Mouse (Mus musculus) forebrain, embryonic 11.5 days (tissue): Measurements from ENCODE around the gene Caln1. TPM values are rescaled to one million over a fixed set of nuclear protein-coding genes. Genes with fewer than 3 reads are reported as not detected.

Experiments
- ATAC-seq: fragments of 200-750 bp; cut with Nextera tagmentation; replicated peaks from 2 replicates; pipeline ENCODE4 v1.8.0; 2017; ENCODE audit warnings: moderate TSS enrichment; ENCODE audit not compliant: low FRiP score
- DNase-seq: peaks from one replicate; pipeline ENCODE4 v3.0.0-alpha.2; 2017; ENCODE audit warnings: low spot score
- H3K27ac ChIP-seq: fragments of 300-500 bp; sonication (generic); 2 replicates; pipeline ENCODE4 v1.5.1; 2014; ENCODE audit warnings: low read depth, low read length
- H3K27me3 ChIP-seq: fragments of 300-500 bp; sonication (generic); 2 replicates; pipeline ENCODE4 v1.6.1; 2014; ENCODE audit warnings: mild to moderate bottlenecking, low read length, mixed read lengths; ENCODE audit not compliant: control insufficient read depth, insufficient read depth
- H3K36me3 ChIP-seq: fragments of 300-500 bp; sonication (generic); 2 replicates; pipeline ENCODE4 v1.6.1; 2014; ENCODE audit warnings: mild to moderate bottlenecking, low read length, moderate library complexity, mixed read lengths; ENCODE audit not compliant: control insufficient read depth, insufficient read depth
- H3K4me1 ChIP-seq: fragments of 300-500 bp; sonication (generic); replicated peaks from 2 replicates; pipeline ENCODE4 v1.6.1; 2014; ENCODE audit warnings: low read length, mixed read lengths; ENCODE audit not compliant: control insufficient read depth, insufficient read depth
- H3K4me2 ChIP-seq: fragments of 300-500 bp; sonication (generic); 2 replicates; pipeline ENCODE4 v1.6.1; 2014; ENCODE audit warnings: low read depth, mild to moderate bottlenecking, low read length, moderate library complexity, mixed read lengths; ENCODE audit not compliant: severe bottlenecking
- H3K4me3 ChIP-seq: fragments of 300-500 bp; sonication (generic); 2 replicates; pipeline ENCODE4 v1.5.1; 2014; ENCODE audit warnings: low read depth, low read length
- H3K9ac ChIP-seq: fragments of 300-500 bp; sonication (generic); 2 replicates; pipeline ENCODE4 v1.6.1; 2014; ENCODE audit warnings: low read length
- H3K9me3 ChIP-seq: fragments of 300-500 bp; sonication (generic); 2 replicates; pipeline ENCODE4 v1.6.1; 2016; ENCODE audit warnings: low read length, mixed read lengths; ENCODE audit not compliant: control insufficient read depth
- WGBS: fragments of 180-500 bp; shearing (Covaris S2); extraction: QIAGEN DNeasy Blood & Tissue Kit; methylation state at CpG from one replicate; pipeline ENCODE4 v1.1.7; 2014; 5-methylcytosine and 5-hydroxymethylcytosine counted together
- polyA plus RNA-seq: library from polyadenylated mRNA; unstranded; fragments of >200 nt; fragmentation: Nextera tagmentation; extraction: Ambion mirVana; gene quantifications from 2 replicates; pipeline ENCODE4 v1.2.1, GENCODE M21; 2014

Caln1 gene
- polyA plus RNA-seq, 1 experiment from 2014 or later = 0.33 TPM

DNA sequence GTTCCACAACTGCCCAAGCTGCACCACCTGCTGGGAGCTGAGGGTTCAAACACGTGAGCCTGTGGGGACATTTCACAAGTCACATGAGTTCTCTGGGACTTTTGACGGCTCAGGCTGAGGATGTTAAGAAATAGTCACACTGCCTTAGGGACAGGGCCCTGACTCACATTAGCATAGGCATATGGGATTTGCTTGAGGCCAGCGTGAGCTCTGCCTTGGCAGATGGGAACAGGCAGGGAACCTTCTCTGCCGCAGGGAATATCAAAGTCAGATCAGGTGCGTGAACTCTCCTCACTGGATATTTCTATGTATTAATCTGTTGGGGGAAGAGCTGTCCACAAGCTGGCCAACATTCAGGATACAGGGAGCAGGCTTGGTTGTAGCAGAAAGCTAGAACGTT lies 1.0 kb upstream of the Caln1 start:
- Histone ChIP-seq H3K27ac (no peak overlapping the region), H3K9ac (no peak overlapping the region), H3K36me3 (no peaks in the 10 kb centered on the region), H3K9me3 (no peaks in the 10 kb centered on the region), H3K4me1 (no peaks in the 10 kb centered on the region), H3K27me3 (no peaks in the 10 kb centered on the region), H3K4me3 (no peak overlapping the region), H3K4me2 (no peak overlapping the region)
- ATAC-seq = no peak
- WGBS = 87% methylated on average over 6 of the region's 6 CpGs
- DNase-seq = no peak

- 86% methylated on average over 3 of the region's 3 CpGs for WGBS
- ATAC-seq (no peak), DNase-seq (no peak)
- Histone ChIP-seq H3K9ac (no peak overlapping the region), H3K4me2 (no peak overlapping the region), H3K27ac (no peak overlapping the region), H3K4me3 (no peak overlapping the region), H3K36me3 (no peaks in the 10 kb centered on the region), H3K9me3 (no peaks in the 10 kb centered on the region), H3K27me3 (no peaks in the 10 kb centered on the region), H3K4me1 (no peaks in the 10 kb centered on the region)
These were observed 6.2 kb downstream of the Caln1 start for GRCm38 (mm10) chr5:130375411-130375810.

DNA sequence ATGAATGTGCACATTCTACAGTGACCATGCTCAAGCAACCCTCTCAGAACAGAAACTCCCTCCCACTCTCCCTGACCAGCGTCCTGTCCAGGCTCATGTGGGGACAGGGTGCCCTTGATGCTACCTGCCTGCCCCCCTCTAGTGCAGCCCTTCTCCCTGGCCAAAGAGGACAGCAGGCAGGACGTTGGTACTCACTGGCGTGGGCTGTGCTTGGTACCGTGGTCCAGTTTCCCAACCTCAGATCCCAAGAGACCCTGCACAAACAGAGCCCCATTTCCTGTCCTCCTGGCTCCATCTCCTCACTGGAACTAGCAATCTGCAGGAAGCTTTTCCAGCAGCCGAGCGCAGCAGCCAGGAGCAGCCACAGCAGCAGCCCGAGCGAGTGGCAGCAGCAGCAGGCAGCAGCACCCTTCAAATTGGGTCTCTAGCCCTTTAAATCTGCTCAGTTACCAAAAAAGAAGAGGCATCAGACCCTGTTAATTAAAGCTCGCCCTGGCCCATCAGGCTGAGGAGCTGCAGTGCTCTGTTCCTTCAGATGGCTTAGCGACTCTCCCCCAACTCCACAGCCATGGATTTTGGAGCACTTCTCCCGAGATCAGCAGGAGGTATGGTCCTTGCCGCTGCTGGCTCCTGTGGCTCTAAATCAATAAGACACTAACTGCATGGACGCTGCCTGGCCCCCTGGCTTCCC lies 15.1 kb downstream of the Caln1 start, which contains the start of gene A330070K13Rik:
TSS of gene A330070K13Rik (minus strand) at position 410 of the 691 bp plus-strand sequence.
- 16% methylated on average over 13 of the region's 13 CpGs for WGBS
- H3K9ac ChIP-seq = peak within 1 kb of the TSS; percentile 16; the same call in 1 of the 2 replicates
- DNase-seq = no peak

GRCm38 (mm10) chr5:130386418-130386817 lies 17.2 kb downstream of the Caln1 start:
- no peaks in the 10 kb centered on the region for H3K4me1 ChIP-seq
- no peak overlapping the region for H3K9ac ChIP-seq
- ATAC-seq (no peak), DNase-seq (no peak)
- no peak overlapping the region for H3K27ac ChIP-seq
- no peak overlapping the region for H3K4me2 ChIP-seq
- H3K4me3 ChIP-seq = no peak overlapping the region
- no peaks in the 10 kb centered on the region for H3K27me3 ChIP-seq
- no peaks in the 10 kb centered on the region for H3K9me3 ChIP-seq
- H3K36me3 ChIP-seq = no peaks in the 10 kb centered on the region
- 68% methylated on average over 7 of the region's 7 CpGs for WGBS

More for the DNA sequence above, 15.1 kb downstream of the Caln1 start, which contains the start of gene A330070K13Rik:
- Histone ChIP-seq H3K27me3 (no peaks in the 10 kb centered on the region), H3K27ac (no peak within 1 kb of the TSS), H3K4me1 (no peaks in the 10 kb centered on the region), H3K9me3 (no peaks in the 10 kb centered on the region), H3K36me3 (no peaks in the 10 kb centered on the region), H3K4me3 (no peak within 1 kb of the TSS), H3K4me2 (peak within 1 kb of the TSS; percentile 27; the same call in 1 of the 2 replicates)
- ATAC-seq = no peak

- Histone ChIP-seq H3K27me3 (no peaks in the 10 kb centered on the region), H3K27ac (no peak overlapping the region), H3K9ac (no peak overlapping the region), H3K36me3 (no peaks in the 10 kb centered on the region), H3K9me3 (no peaks in the 10 kb centered on the region), H3K4me3 (no peak overlapping the region), H3K4me1 (no peaks in the 10 kb centered on the region), H3K4me2 (no peak overlapping the region)
- DNase-seq = no peak
- no peak for ATAC-seq
- 55% methylated on average over 8 of the region's 8 CpGs for WGBS
These were observed 24.5 kb downstream of the Caln1 start for GRCm38 (mm10) chr5:130393618-130394355.

DNA sequence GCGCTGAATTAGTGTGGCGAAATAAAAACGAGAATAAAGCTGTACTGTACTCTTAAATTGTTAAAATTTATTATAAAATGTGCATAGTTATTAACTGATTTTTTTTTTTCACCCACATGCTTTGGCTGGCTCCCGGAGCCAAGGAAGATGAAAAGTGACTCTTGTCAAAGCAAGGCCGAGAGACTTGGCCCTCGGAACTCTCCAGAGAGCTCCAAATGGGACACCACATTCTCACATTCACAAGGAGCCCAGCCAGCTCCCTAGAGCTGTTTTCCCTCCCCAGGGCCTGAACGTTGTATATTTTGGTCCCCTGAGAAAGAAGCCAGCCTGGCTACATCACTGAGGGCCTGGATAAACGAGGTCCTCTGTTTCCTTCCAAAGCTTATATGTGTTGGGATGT lies 25.1 kb downstream of the Caln1 start:
- H3K4me2 ChIP-seq = no peak overlapping the region
- 84% methylated on average over 8 of the region's 8 CpGs for WGBS
- no peaks in the 10 kb centered on the region for H3K36me3 ChIP-seq
- no peaks in the 10 kb centered on the region for H3K4me1 ChIP-seq
- H3K4me3 ChIP-seq = no peak overlapping the region
- H3K9ac ChIP-seq = no peak overlapping the region
- H3K9me3 ChIP-seq = no peaks in the 10 kb centered on the region
- H3K27ac ChIP-seq = no peak overlapping the region
- no peak for DNase-seq
- H3K27me3 ChIP-seq = no peaks in the 10 kb centered on the region
- ATAC-seq = no peak

- Histone ChIP-seq H3K4me2 (no peak overlapping the region), H3K27ac (no peak overlapping the region), H3K27me3 (no peaks in the 10 kb centered on the region), H3K9ac (no peak overlapping the region), H3K4me1 (no peaks in the 10 kb centered on the region), H3K4me3 (no peak overlapping the region), H3K36me3 (no peaks in the 10 kb centered on the region), H3K9me3 (no peaks in the 10 kb centered on the region)
- ATAC-seq (no peak), DNase-seq (no peak)
- WGBS = 84% methylated on average over 6 of the region's 6 CpGs
These were observed 25.9 kb downstream of the Caln1 start for GRCm38 (mm10) chr5:130395142-130395541.

DNA sequence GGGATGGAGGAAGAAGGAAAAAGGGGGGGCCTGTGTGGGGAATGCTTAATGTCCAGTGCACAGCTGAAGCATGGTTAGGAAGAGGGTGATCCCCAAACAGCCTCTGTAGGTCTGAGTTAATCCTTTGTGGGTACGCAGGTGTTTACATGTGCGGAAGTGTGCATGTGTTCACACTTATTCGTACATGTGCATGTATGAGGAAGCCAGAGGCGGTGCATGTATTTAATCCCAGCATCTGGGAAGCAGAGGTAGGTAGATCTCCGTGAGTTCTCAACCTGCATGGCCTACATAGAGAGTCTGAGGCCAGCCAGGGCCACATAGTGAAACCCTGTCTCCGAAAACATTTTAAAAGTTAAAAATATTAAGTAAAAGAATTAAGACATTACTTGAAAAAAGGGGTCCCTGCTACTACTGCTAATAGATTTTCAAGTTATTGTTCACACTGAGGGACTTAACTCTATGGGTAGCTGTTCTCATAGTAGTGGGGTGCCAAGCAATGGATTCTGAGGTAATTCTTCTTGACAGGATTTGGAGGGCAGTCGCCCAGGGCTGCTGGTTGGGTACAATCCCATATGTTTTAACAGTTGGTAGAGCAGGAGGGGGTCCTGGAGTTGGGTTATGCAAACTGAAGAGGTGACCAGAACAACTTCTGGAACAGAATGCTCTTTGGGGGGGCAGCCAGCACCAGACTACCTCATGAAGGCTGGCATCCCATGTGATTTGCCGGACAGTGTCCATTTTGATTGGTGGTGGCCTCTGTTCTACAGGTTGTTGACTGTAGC lies 31.1 kb downstream of the Caln1 start:
- Histone ChIP-seq H3K4me2 (no peak overlapping the region), H3K9me3 (no peaks in the 10 kb centered on the region), H3K9ac (no peak overlapping the region), H3K27ac (no peak overlapping the region), H3K4me1 (no peaks in the 10 kb centered on the region), H3K4me3 (no peak overlapping the region), H3K36me3 (no peaks in the 10 kb centered on the region), H3K27me3 (no peaks in the 10 kb centered on the region)
- 93% methylated on average over 8 of the region's 8 CpGs for WGBS
- ATAC-seq (no peak), DNase-seq (no peak)
